Mouse (Mus musculus) neutrophil, adult 83 days (primary cell): ENCODE results near the gene Minar1. TPM values are rescaled to one million over a fixed set of nuclear protein-coding genes. Genes with fewer than 3 reads are reported as not detected.

Experiments used
- total RNA-seq, 2 experiments: library from RNA; stranded (reverse); gene quantifications; one replicate each; pipeline ENCODE4 v1.2.4; 2023

Minar1 gene
- total RNA-seq = not detected

GRCm38 (mm10) chr9:89623006-89623760 lies at the start of gene Minar1:
TSS of gene Minar1 (minus strand) at chr9:89623125.

Other genes with a start within 250 kb of the Minar1 start
- 10 to 100 TPM; 89.4 to 92.8 TPM for gene Tmed3, start 81.9 kb upstream of the Minar1 start, total RNA-seq
- not detected for gene Ankrd34c, start 115.3 kb upstream of the Minar1 start, total RNA-seq